31 mouse cellular contexts compared by ENCODE assay signal in genomic region chr8:87904108-87904507, GRCm38 (mm10). TPM values are rescaled to one million over a fixed set of nuclear protein-coding genes. Genes with fewer than 3 reads are reported as not detected.
A peak's percentile ranks its signal among the peaks of the same experiment; 100 is the strongest.
DNase-seq lines count a peak whose midpoint lies in the region; ATAC-seq and TF ChIP-seq lines count a peak whose summit lies in the region.
"Had no signal": no experiment of that assay in that cellular context is flagged by ENCODE, and none has a peak within 500 bp of the region (broad histone marks: within the 10 kb centered on the region; RNA-seq: fewer than 3 reads in every experiment).

No protein-coding gene starts in this region.

- no peaks in the 10 kb centered on the region for H3K27me3 ChIP-seq in embryonic facial prominence, embryonic 12.5 days
- no peaks in the 10 kb centered on the region for H3K27me3 ChIP-seq in embryonic facial prominence, embryonic 14.5 days (replicated peaks; ENCODE audit: control insufficient read depth, insufficient read depth, low read length)
- H3K27me3 ChIP-seq in limb, embryonic 12.5 days: no peaks in the 10 kb centered on the region
- H3K27me3 ChIP-seq in limb, embryonic 15.5 days: no peaks in the 10 kb centered on the region
- H3K27me3 ChIP-seq: CH12.LX; forebrain, embryonic 12.5 days; forebrain, embryonic 15.5 days; heart, embryonic 13.5 days had no signal

- intact Hi-C loops in left cerebral cortex, postnatal 25 days (cut with DNase I): no loop called here

- TF ChIP-seq CTCF in layer of hippocampus, adult 2 months (conservative IDR thresholded peaks at IDR 0.05): no peak

- H3K36me3 ChIP-seq in embryonic facial prominence, embryonic 12.5 days: 0 out of 2 replicates have a peak, but pooled peaks cover 5% of the 10 kb centered on the region
- H3K36me3 ChIP-seq in embryonic facial prominence, embryonic 14.5 days (ENCODE audit: control insufficient read depth, insufficient read depth, low read length): no peaks in the 10 kb centered on the region
- H3K36me3 ChIP-seq in limb, embryonic 12.5 days: peaks cover 15% of the 10 kb centered on the region
- H3K36me3 ChIP-seq in limb, embryonic 15.5 days: no peaks in the 10 kb centered on the region
- H3K36me3 ChIP-seq: forebrain, embryonic 12.5 days; forebrain, embryonic 15.5 days; G1E; heart, embryonic 10.5 days; heart, embryonic 13.5 days had no signal

- H3K4me3 ChIP-seq in embryonic facial prominence, embryonic 12.5 days: no peak overlapping the region
- H3K4me3 ChIP-seq in embryonic facial prominence, embryonic 14.5 days (ENCODE audit: low read depth, low read length): no peak overlapping the region
- no peak overlapping the region for H3K4me3 ChIP-seq in limb, embryonic 12.5 days (replicated peaks)
- H3K4me3 ChIP-seq in limb, embryonic 15.5 days: no peak overlapping the region
- no peak overlapping the region for H3K4me3 ChIP-seq in layer of hippocampus, adult 2 months
- H3K4me3 ChIP-seq: erythroblast, embryonic 14.5 days; forebrain, embryonic 12.5 days; forebrain, embryonic 15.5 days; heart, adult 2 months; heart, embryonic 10.5 days; heart, embryonic 13.5 days had no signal

- H3K27ac ChIP-seq in embryonic facial prominence, embryonic 12.5 days: peak overlapping the region; percentile 61
- H3K27ac ChIP-seq in embryonic facial prominence, embryonic 14.5 days (replicated peaks; ENCODE audit: low read depth, low read length): peak overlapping the region; percentile 81; the same call in 1 of the 2 replicates
- peak overlapping the region; percentile 93 for H3K27ac ChIP-seq in limb, embryonic 12.5 days
- H3K27ac ChIP-seq in limb, embryonic 15.5 days: peak overlapping the region; percentile 91; the same call in 1 of the 2 replicates
- no peak overlapping the region for H3K27ac ChIP-seq in layer of hippocampus, adult 2 months
- H3K27ac ChIP-seq: forebrain, embryonic 12.5 days; forebrain, embryonic 15.5 days; heart, adult 2 months; heart, embryonic 10.5 days; heart, embryonic 13.5 days; hindbrain, embryonic 14.5 days; hindbrain, postnatal 0 days had no signal

- no peak overlapping the region for H3K4me2 ChIP-seq in embryonic facial prominence, embryonic 12.5 days (replicated peaks)
- no peak overlapping the region for H3K4me2 ChIP-seq in embryonic facial prominence, embryonic 14.5 days (ENCODE audit: low read depth, low read length)
- no peak overlapping the region for H3K4me2 ChIP-seq in limb, embryonic 12.5 days
- H3K4me2 ChIP-seq in limb, embryonic 15.5 days: no peak overlapping the region
- H3K4me2 ChIP-seq: forebrain, embryonic 12.5 days; forebrain, embryonic 15.5 days; heart, embryonic 13.5 days; hindbrain, embryonic 14.5 days had no signal

- H3K9me3 ChIP-seq in embryonic facial prominence, embryonic 12.5 days: no peaks in the 10 kb centered on the region
- H3K9me3 ChIP-seq in embryonic facial prominence, embryonic 14.5 days (ENCODE audit: control insufficient read depth, low read length): no peaks in the 10 kb centered on the region
- H3K9me3 ChIP-seq in limb, embryonic 12.5 days: no peaks in the 10 kb centered on the region
- H3K9me3 ChIP-seq in limb, embryonic 15.5 days: no peaks in the 10 kb centered on the region
- H3K9me3 ChIP-seq: forebrain, embryonic 12.5 days; forebrain, embryonic 15.5 days; heart, embryonic 10.5 days; heart, embryonic 13.5 days had no signal

- H3K4me1 ChIP-seq in embryonic facial prominence, embryonic 12.5 days: peaks cover 21% of the 10 kb centered on the region
- H3K4me1 ChIP-seq in embryonic facial prominence, embryonic 14.5 days (ENCODE audit: control insufficient read depth, insufficient read depth, low read length): peaks cover 30% of the 10 kb centered on the region
- peaks cover 55% of the 10 kb centered on the region for H3K4me1 ChIP-seq in limb, embryonic 12.5 days (replicated peaks)
- peaks cover 55% of the 10 kb centered on the region for H3K4me1 ChIP-seq in limb, embryonic 15.5 days
- H3K4me1 ChIP-seq: forebrain, embryonic 15.5 days; heart, embryonic 13.5 days had no signal

- peak; percentile 64 for DNase-seq in embryonic facial prominence, embryonic 14.5 days (ENCODE audit: low spot score)
- DNase-seq in layer of hippocampus, adult 2 months (ENCODE audit: low spot score in 2 of 2): no peak
- no peak for DNase-seq in left cerebral cortex, postnatal 25 days (ENCODE audit: low spot score in 2 of 2)
- no peak for DNase-seq in layer of hippocampus, postnatal 10 days (ENCODE audit: low spot score in 2 of 2)
- DNase-seq: adrenal gland, postnatal 10 days; adrenal gland, postnatal 36 days; B cell, adult 2 months; cerebellum, adult 2 months; cerebellum, adult 9-11 months; cerebellum, postnatal 25 days; gastrocnemius, postnatal 10 days; gastrocnemius, postnatal 36 days; heart, adult 2 months; heart, postnatal 14 days; heart, postnatal 4 days had no signal

- ATAC-seq in embryonic facial prominence, embryonic 12.5 days (ENCODE audit: insufficient number of reproducible peaks, insufficient read depth, low FRiP score, low TSS enrichment): no peak
- 0 out of 2 replicates have a peak, but pooled peaks have one; percentile 44 for ATAC-seq in embryonic facial prominence, embryonic 14.5 days (ENCODE audit: low read depth)
- ATAC-seq in limb, embryonic 12.5 days (ENCODE audit: insufficient number of reproducible peaks, insufficient read depth, low FRiP score, low TSS enrichment, low read depth): no peak
- ATAC-seq in limb, embryonic 15.5 days (ENCODE audit: insufficient number of reproducible peaks, low FRiP score, low TSS enrichment, low read depth): no peak
- ATAC-seq: forebrain, embryonic 15.5 days; hindbrain, postnatal 0 days; inflammation-experienced regulatory T-cells, adult 6 months; Patski had no signal

- H3K9ac ChIP-seq in embryonic facial prominence, embryonic 12.5 days: no peak overlapping the region
- no peak overlapping the region for H3K9ac ChIP-seq in embryonic facial prominence, embryonic 14.5 days (ENCODE audit: low read depth, low read length)
- H3K9ac ChIP-seq in limb, embryonic 12.5 days (replicated peaks): no peak overlapping the region
- no peak overlapping the region for H3K9ac ChIP-seq in limb, embryonic 15.5 days
- H3K9ac ChIP-seq: forebrain, embryonic 12.5 days; forebrain, embryonic 15.5 days; heart, embryonic 13.5 days; hindbrain, embryonic 14.5 days had no signal

- WGBS in embryonic facial prominence, embryonic 12.5 days: 53% methylated on average over 5 of the region's 5 CpGs
- WGBS in embryonic facial prominence, embryonic 14.5 days: 38% methylated on average over 5 of the region's 5 CpGs
- whole genome bisulfite sequencing in limb, embryonic 12.5 days: 60% methylated on average over 5 of the region's 5 CpGs
- 45% methylated on average over 5 of the region's 5 CpGs for WGBS in limb, embryonic 15.5 days

RNA-seq across cellular contexts. Expression of gene Zfp423, which starts 55.3 kb away (rescaled TPM):
- 33.5 and 36.5 TPM in 2 replicates for polyA plus RNA-seq in embryonic facial prominence, embryonic 12.5 days (2016; fragmentation: Nextera tagmentation; extraction: Ambion mirVana)
- 23.1 and 24.8 TPM in 2 replicates for polyA plus RNA-seq in embryonic facial prominence, embryonic 14.5 days (2014; fragmentation: Nextera tagmentation; extraction: Ambion mirVana)
- 40.3 and 43.9 TPM in 2 replicates for polyA plus RNA-seq in limb, embryonic 12.5 days (2016; fragmentation: Nextera tagmentation; extraction: Ambion mirVana)
- polyA plus RNA-seq in limb, embryonic 15.5 days (2015; fragmentation: Nextera tagmentation; extraction: Ambion mirVana): 14.3 and 14.5 TPM in 2 replicates
- total RNA-seq in layer of hippocampus, adult 2 months (2021): 10 to 100 TPM; 24.0 to 26.6 TPM
- 10 to 100 TPM; 25.3 TPM for total RNA-seq in left cerebral cortex, postnatal 25 days (2021)
- total RNA-seq in layer of hippocampus, postnatal 10 days (2021): 10 to 100 TPM; 20.9 to 27.1 TPM
- total RNA-seq: common myeloid progenitor, adult 5-6 weeks; G1E; granulocyte monocyte progenitor cell, adult 5-6 weeks had no signal
- polyA plus RNA-seq: erythroblast, embryonic 14.5 days; G1E had no signal
